ENCODE assay signal across 7 mouse cellular contexts in genomic region chr14:121034525-121034924, GRCm38 (mm10). TPM values are rescaled to one million over a fixed set of nuclear protein-coding genes. Genes with fewer than 3 reads are reported as not detected.
DNase-seq lines count a peak whose midpoint lies in the region; ATAC-seq and TF ChIP-seq lines count a peak whose summit lies in the region.

No protein-coding gene starts in this region.

- TF ChIP-seq POLR2A in olfactory bulb, adult 2 months (IDR thresholded peaks at IDR 0.05; ENCODE audit: insufficient read depth, low read depth, low read length), result no peak

- H3K36me3 ChIP-seq in forebrain, embryonic 14.5 days (ENCODE audit: control insufficient read depth, insufficient read depth, low read length), result no peaks in the 10 kb centered on the region
- no peaks in the 10 kb centered on the region for H3K36me3 ChIP-seq in hindbrain, embryonic 16.5 days (ENCODE audit: control insufficient read depth, insufficient read depth, low read length)
- no peaks in the 10 kb centered on the region for H3K36me3 ChIP-seq in liver, embryonic 13.5 days

- WGBS in forebrain, embryonic 14.5 days, result 17% methylated on average over 10 of the region's 10 CpGs
- 21% methylated on average over 10 of the region's 10 CpGs for WGBS in hindbrain, embryonic 16.5 days
- WGBS in liver, embryonic 13.5 days (ENCODE audit: insufficient replicate concordance), result 21% methylated on average over 10 of the region's 10 CpGs
- 19% methylated on average over 10 of the region's 10 CpGs for WGBS in olfactory bulb, adult 2 months

- TF ChIP-seq CTCF in olfactory bulb, adult 2 months (IDR thresholded peaks at IDR 0.05; ENCODE audit: insufficient read depth, low read depth, low read length), result no peak

- peak overlapping the region; percentile 85 for H3K4me3 ChIP-seq in forebrain, embryonic 14.5 days (ENCODE audit: low read depth, low read length)
- H3K4me3 ChIP-seq in hindbrain, embryonic 16.5 days (ENCODE audit: low read length), result peak overlapping the region; percentile 95
- peak overlapping the region; percentile 62 for H3K4me3 ChIP-seq in liver, embryonic 13.5 days (replicated peaks)
- peak overlapping the region; percentile 90 for H3K4me3 ChIP-seq in olfactory bulb, adult 2 months (ENCODE audit: insufficient read depth, low read depth, low read length)

- H3K4me1 ChIP-seq in forebrain, embryonic 14.5 days (ENCODE audit: control insufficient read depth, insufficient read depth, low read length), result peaks cover 15% of the 10 kb centered on the region
- H3K4me1 ChIP-seq in hindbrain, embryonic 16.5 days (ENCODE audit: control insufficient read depth, insufficient read depth, low read depth, low read length), result peaks cover 30% of the 10 kb centered on the region
- peaks cover 14% of the 10 kb centered on the region for H3K4me1 ChIP-seq in liver, embryonic 13.5 days (replicated peaks)
- peaks cover 12% of the 10 kb centered on the region for H3K4me1 ChIP-seq in olfactory bulb, adult 2 months (ENCODE audit: control insufficient read depth, insufficient read depth, low read length)

- peak overlapping the region; percentile 95 for H3K9ac ChIP-seq in forebrain, embryonic 14.5 days (ENCODE audit: low read length)
- H3K9ac ChIP-seq in hindbrain, embryonic 16.5 days (ENCODE audit: low read depth, low read length), result peak overlapping the region; percentile 89
- no peak overlapping the region for H3K9ac ChIP-seq in liver, embryonic 13.5 days

- DNase-seq in cerebellum, postnatal 25 days, result peak; percentile 43 to 46
- no peak for DNase-seq in forebrain, embryonic 14.5 days (ENCODE audit: low spot score)
- DNase-seq in liver, embryonic 13.5 days, result no peak
- DNase-seq in spleen, adult 18-20 months, result no peak
- DNase-seq in right cerebral cortex, adult 2 months (ENCODE audit: low spot score in 2 of 2), result no peak

- no peak for ATAC-seq in forebrain, embryonic 14.5 days
- no peak for ATAC-seq in hindbrain, embryonic 16.5 days
- no peak for ATAC-seq in liver, embryonic 13.5 days (ENCODE audit: low read depth)

- no peak overlapping the region for H3K27ac ChIP-seq in forebrain, embryonic 14.5 days (ENCODE audit: low read depth, low read length)
- H3K27ac ChIP-seq in hindbrain, embryonic 16.5 days (ENCODE audit: low read depth, low read length), result peak overlapping the region; percentile 83
- no peak overlapping the region for H3K27ac ChIP-seq in liver, embryonic 13.5 days
- H3K27ac ChIP-seq in olfactory bulb, adult 2 months (ENCODE audit: insufficient read depth, low read depth, low read length), result peak overlapping the region; percentile 24

- no peaks in the 10 kb centered on the region for H3K9me3 ChIP-seq in forebrain, embryonic 14.5 days (replicated peaks; ENCODE audit: control insufficient read depth, low read length)
- 0 out of 2 replicates have a peak, but pooled peaks cover 2% of the 10 kb centered on the region for H3K9me3 ChIP-seq in hindbrain, embryonic 16.5 days (ENCODE audit: control insufficient read depth, low read length)
- no peaks in the 10 kb centered on the region for H3K9me3 ChIP-seq in liver, embryonic 13.5 days (replicated peaks)

- 0 out of 2 replicates have a peak, but pooled peaks cover 3% of the 10 kb centered on the region for H3K27me3 ChIP-seq in forebrain, embryonic 14.5 days (replicated peaks; ENCODE audit: control insufficient read depth, insufficient read depth, low read length)
- no peaks in the 10 kb centered on the region for H3K27me3 ChIP-seq in hindbrain, embryonic 16.5 days (replicated peaks; ENCODE audit: control insufficient read depth, insufficient read depth, low read length)
- H3K27me3 ChIP-seq in liver, embryonic 13.5 days, result peaks cover 51% of the 10 kb centered on the region

- peak overlapping the region; percentile 97 for H3K4me2 ChIP-seq in forebrain, embryonic 14.5 days (ENCODE audit: low read length)
- peak overlapping the region; percentile 93 for H3K4me2 ChIP-seq in hindbrain, embryonic 16.5 days (ENCODE audit: low read length)
- H3K4me2 ChIP-seq in liver, embryonic 13.5 days, result peak overlapping the region; percentile 66

RNA-seq across cellular contexts. Expression of gene Farp1, which starts 0.5 kb away (rescaled TPM):
- 17.4 and 30.3 TPM in 2 replicates for polyA plus RNA-seq in forebrain, embryonic 14.5 days (2014; fragmentation: Nextera tagmentation; extraction: Ambion mirVana)
- polyA plus RNA-seq in hindbrain, embryonic 16.5 days (2015; fragmentation: Nextera tagmentation; extraction: Ambion mirVana), result 28.9 and 36.0 TPM in 2 replicates
- 3.4 and 4.0 TPM in 2 replicates for polyA plus RNA-seq in liver, embryonic 13.5 days (2015; fragmentation: Nextera tagmentation; extraction: Ambion mirVana)
- not detected in 2 replicates for polyA plus RNA-seq in olfactory bulb, adult 2 months (2012; ENCODE audit: insufficient read depth, insufficient read length, low replicate concordance, missing spikeins)

Comparison
In these comparisons a context has a peak if more than half of its experiments do, and no peak if none do; other contexts are left out.
1. DNase-seq: peak in cerebellum, postnatal 25 days (2 of 2); none in forebrain, embryonic 14.5 days (single experiment), liver, embryonic 13.5 days (single experiment), spleen, adult 18-20 months (0 of 2) and right cerebral cortex, adult 2 months (0 of 2).
2. H3K27ac ChIP-seq: peak in hindbrain, embryonic 16.5 days (single experiment) and olfactory bulb, adult 2 months (single experiment); none in forebrain, embryonic 14.5 days (single experiment) and liver, embryonic 13.5 days (single experiment).
3. Peak in every context shown above with its lines, with median percentiles within 50 percentile points of each other: H3K4me2 ChIP-seq and H3K4me3 ChIP-seq.